In the genomic region with DNA sequence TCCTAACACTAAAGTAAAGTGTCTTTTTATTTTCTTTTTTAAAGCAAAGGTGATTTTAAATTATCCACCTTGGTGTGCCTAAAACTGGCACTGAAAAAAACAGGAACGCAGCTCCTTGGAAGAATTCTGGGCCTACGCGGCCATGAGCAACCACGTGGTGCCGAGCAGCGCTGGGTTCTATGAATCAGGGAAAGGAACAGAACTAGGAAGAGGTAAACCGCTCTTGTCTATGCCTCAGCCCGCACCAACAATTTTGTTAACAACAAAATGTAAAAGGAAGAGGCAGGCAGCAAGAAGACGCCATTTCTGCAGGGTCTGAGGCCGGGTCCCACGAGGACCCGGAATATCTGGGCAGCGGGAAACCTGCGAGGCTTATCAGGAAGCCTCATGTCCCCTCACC, we compare ENCODE assay signal across 8 mouse cellular contexts. TPM values are rescaled to one million over a fixed set of nuclear protein-coding genes. Genes with fewer than 3 reads are reported as not detected.
DNase-seq lines count a peak whose midpoint lies in the region; ATAC-seq and TF ChIP-seq lines count a peak whose summit lies in the region.

No protein-coding gene starts in this region.

- H3K27ac ChIP-seq in gastrocnemius, adult 2 months, result peak overlapping the region; percentile 95
- peak overlapping the region; percentile 85 for H3K27ac ChIP-seq in embryonic facial prominence, embryonic 15.5 days (replicated peaks)
- peak overlapping the region; percentile 91 for H3K27ac ChIP-seq in limb, embryonic 11.5 days (replicated peaks; ENCODE audit: low read depth, low read length)

- no peak for ATAC-seq in embryonic facial prominence, embryonic 15.5 days (ENCODE audit: insufficient number of reproducible peaks, low FRiP score, low TSS enrichment, low read depth)
- peak; percentile 2; the same call in 1 of the 2 replicates for ATAC-seq in limb, embryonic 11.5 days (ENCODE audit: insufficient number of reproducible peaks, low FRiP score, low TSS enrichment, low read depth)

- peaks cover 41% of the 10 kb centered on the region for H3K36me3 ChIP-seq in C2C12 (ENCODE audit: control insufficient read depth, insufficient read depth)
- peaks cover 34% of the 10 kb centered on the region for H3K36me3 ChIP-seq in embryonic facial prominence, embryonic 15.5 days
- peaks cover 16% of the 10 kb centered on the region for H3K36me3 ChIP-seq in limb, embryonic 11.5 days (ENCODE audit: control insufficient read depth, insufficient read depth, low read length)
- H3K36me3 ChIP-seq in myocyte (ENCODE audit: control insufficient read depth, insufficient read depth), result peaks cover 21% of the 10 kb centered on the region

- peak overlapping the region; percentile 77 for H3K4me2 ChIP-seq in embryonic facial prominence, embryonic 15.5 days (replicated peaks)
- H3K4me2 ChIP-seq in limb, embryonic 11.5 days (ENCODE audit: low read depth, severe bottlenecking), result peak overlapping the region; percentile 84
- H3K4me2 ChIP-seq in myocyte (ENCODE audit: low read depth), result peak overlapping the region; percentile 87

- H3K27me3 ChIP-seq in C2C12 (ENCODE audit: control insufficient read depth, insufficient read depth, insufficient read length), result no peaks in the 10 kb centered on the region
- H3K27me3 ChIP-seq in embryonic facial prominence, embryonic 15.5 days, result no peaks in the 10 kb centered on the region
- H3K27me3 ChIP-seq in limb, embryonic 11.5 days (ENCODE audit: control insufficient read depth, insufficient read depth, low read length), result no peaks in the 10 kb centered on the region
- H3K27me3 ChIP-seq in myocyte (ENCODE audit: control insufficient read depth, insufficient read depth, insufficient read length), result peaks cover under 1% of the 10 kb centered on the region

- H3K79me2 ChIP-seq in C2C12 (ENCODE audit: control insufficient read depth, insufficient read depth), result peaks cover 53% of the 10 kb centered on the region
- peaks cover 37% of the 10 kb centered on the region for H3K79me2 ChIP-seq in myocyte (ENCODE audit: control insufficient read depth, insufficient read depth)

- TF ChIP-seq CTCF in gastrocnemius, adult 2 months (IDR thresholded peaks at IDR 0.05), result no peak
- no peak for TF ChIP-seq CTCF in C2C12 (IDR thresholded peaks at IDR 0.05; ENCODE audit: control insufficient read depth, insufficient read depth, insufficient read length)

- intact Hi-C loops in gastrocnemius, adult 2 months (cut with DNase I), result loop anchor here (1.0 to 10.0 kb wide), 3 partner anchors 11 to 469 kb away; partner anchors contain the start of genes Idh3b and Stk35

- peak overlapping the region; percentile 93 for H3K4me3 ChIP-seq in gastrocnemius, adult 2 months
- H3K4me3 ChIP-seq in C2C12 (ENCODE audit: insufficient read depth, poor library complexity, severe bottlenecking) (peak overlapping the region; percentile 95), myocyte (peak overlapping the region; percentile 98)
- peak overlapping the region; percentile 97 for H3K4me3 ChIP-seq in embryonic facial prominence, embryonic 15.5 days (replicated peaks)
- H3K4me3 ChIP-seq in limb, embryonic 11.5 days (ENCODE audit: low read depth, low read length), result peak overlapping the region; percentile 94

- peaks cover 30% of the 10 kb centered on the region for H3K4me1 ChIP-seq in embryonic facial prominence, embryonic 15.5 days
- peaks cover 4% of the 10 kb centered on the region; the same call in 1 of the 2 replicates for H3K4me1 ChIP-seq in limb, embryonic 11.5 days (ENCODE audit: control insufficient read depth, insufficient read depth, low read length)

- TF ChIP-seq POLR2A in myocyte (IDR thresholded peaks at IDR 0.05; ENCODE audit: insufficient read length, low read depth), result no peak

- H3ac ChIP-seq in C2C12 (ENCODE audit: control insufficient read depth, insufficient read length, low read depth) (peak overlapping the region; percentile 74), myocyte (ENCODE audit: control insufficient read depth, insufficient read length) (peak overlapping the region; percentile 71)

- H3K9me3 ChIP-seq in embryonic facial prominence, embryonic 15.5 days (replicated peaks), result no peaks in the 10 kb centered on the region
- H3K9me3 ChIP-seq in limb, embryonic 11.5 days (ENCODE audit: control insufficient read depth, low read length), result no peaks in the 10 kb centered on the region

- DNase-seq in gastrocnemius, adult 2 months, result peak; percentile 44
- no peak for DNase-seq in gastrocnemius, adult 18-20 months (ENCODE audit: low spot score)
- DNase-seq in limb, embryonic 11.5 days (ENCODE audit: low spot score), result no peak
- DNase-seq in ovary, adult 18-20 months (ENCODE audit: low spot score), result no peak
- no peak for DNase-seq in ovary, postnatal 10 days (ENCODE audit: low spot score)

- H3K79me3 ChIP-seq in C2C12 (ENCODE audit: low read depth), result peaks cover 46% of the 10 kb centered on the region

- peak overlapping the region; percentile 72 for H3K9ac ChIP-seq in embryonic facial prominence, embryonic 15.5 days
- H3K9ac ChIP-seq in limb, embryonic 11.5 days (ENCODE audit: low read length), result peak overlapping the region; percentile 97

- WGBS in embryonic facial prominence, embryonic 15.5 days, result under 1% methylated on average over 14 of the region's 14 CpGs
- 1% methylated on average over 14 of the region's 14 CpGs for WGBS in limb, embryonic 11.5 days

TF ChIP-seq in C2C12, 6 proteins besides CTCF, POLR2A, EP300 and RAD21:
- TF ChIP-seq MAX (IDR thresholded peaks at IDR 0.05) (peak; percentile 96), CEBPB (IDR thresholded peaks at IDR 0.05; ENCODE audit: low read depth) (no peak), USF1 (IDR thresholded peaks at IDR 0.05; ENCODE audit: low read depth) (peak; percentile 61)

TF ChIP-seq in myocyte, 11 proteins besides CTCF, POLR2A, EP300 and RAD21:
- TF ChIP-seq POLR2AphosphoS2 (IDR thresholded peaks at IDR 0.05; ENCODE audit: insufficient read length, low read depth) (no peak), MAX (IDR thresholded peaks at IDR 0.05; ENCODE audit: low read depth) (peak; percentile 21), MYOG (IDR thresholded peaks at IDR 0.05; ENCODE audit: control insufficient read depth in 1 of 3, insufficient read depth in 1 of 3, insufficient read length in 2 of 3, low read depth in 2 of 3) (no peak), TCF12 (IDR thresholded peaks at IDR 0.05; ENCODE audit: insufficient read depth, poor library complexity, severe bottlenecking) (no peak), MYOD1 (IDR thresholded peaks at IDR 0.05; ENCODE audit: control insufficient read depth in 1 of 3, insufficient read length in 2 of 3, low read depth in 2 of 3) (no peak), SRF (IDR thresholded peaks at IDR 0.05; ENCODE audit: control insufficient read depth, insufficient read length, low read depth) (no peak), TCF3 (IDR thresholded peaks at IDR 0.05; ENCODE audit: insufficient read length, low read depth) (no peak), CEBPB (IDR thresholded peaks at IDR 0.05; ENCODE audit: insufficient read depth, poor library complexity, severe bottlenecking) (no peak), USF1 (IDR thresholded peaks at IDR 0.05; ENCODE audit: low read depth) (peak; percentile 78)
TF ChIP-seq in myocyte: peak in this region for 2.

RNA-seq across cellular contexts. Expression of gene Nop56, which starts 0.5 kb away (rescaled TPM):
- total RNA-seq in gastrocnemius, adult 2 months (2021), result 10 to 100 TPM; 36.4 to 38.6 TPM
- 10 to 100 TPM; 23.8 to 29.5 TPM for total RNA-seq in gastrocnemius, adult 18-20 months (2021)
- 293 TPM for polyA plus RNA-seq in C2C12 (2012; fragmentation: generic; extraction: Trizol)
- 246 and 259 TPM in 2 replicates for polyA plus RNA-seq in embryonic facial prominence, embryonic 15.5 days (2015; fragmentation: Nextera tagmentation; extraction: Ambion mirVana)
- 383 and 407 TPM in 2 replicates for polyA plus RNA-seq in limb, embryonic 11.5 days (2014; fragmentation: Nextera tagmentation; extraction: Ambion mirVana)
- polyA plus RNA-seq in myocyte (2012; fragmentation: generic; extraction: Trizol), result 105 TPM

RNA-seq across cellular contexts. Expression of gene Idh3b, which starts 10.6 kb away (rescaled TPM):
- 100 to 1,000 TPM; 416 to 563 TPM for total RNA-seq in gastrocnemius, adult 2 months (2021)
- 100 to 1,000 TPM; 450 to 457 TPM for total RNA-seq in gastrocnemius, adult 18-20 months (2021)
- polyA plus RNA-seq in C2C12 (2012; fragmentation: generic; extraction: Trizol) (144 TPM), myocyte (2012; fragmentation: generic; extraction: Trizol) (137 TPM)
- polyA plus RNA-seq in embryonic facial prominence, embryonic 15.5 days (2015; fragmentation: Nextera tagmentation; extraction: Ambion mirVana), result 160 and 168 TPM in 2 replicates
- polyA plus RNA-seq in limb, embryonic 11.5 days (2014; fragmentation: Nextera tagmentation; extraction: Ambion mirVana), result 145 and 148 TPM in 2 replicates

RNA-seq across cellular contexts. Expression of gene Ebf4, which starts 21.2 kb away (rescaled TPM):
- total RNA-seq in gastrocnemius, adult 2 months (2021), result under 1 TPM; 0.26 to 0.47 TPM
- total RNA-seq in gastrocnemius, adult 18-20 months (2021), result under 1 TPM; 0.27 to 0.43 TPM
- polyA plus RNA-seq in C2C12 (2012; fragmentation: generic; extraction: Trizol) (0.07 TPM), myocyte (2012; fragmentation: generic; extraction: Trizol) (0.10 TPM)
- polyA plus RNA-seq in embryonic facial prominence, embryonic 15.5 days (2015; fragmentation: Nextera tagmentation; extraction: Ambion mirVana), result 6.2 and 6.9 TPM in 2 replicates
- polyA plus RNA-seq in limb, embryonic 11.5 days (2014; fragmentation: Nextera tagmentation; extraction: Ambion mirVana), result 1.8 and 2.1 TPM in 2 replicates
